ENCODE assay signal across 8 mouse cellular contexts in the genomic region with DNA sequence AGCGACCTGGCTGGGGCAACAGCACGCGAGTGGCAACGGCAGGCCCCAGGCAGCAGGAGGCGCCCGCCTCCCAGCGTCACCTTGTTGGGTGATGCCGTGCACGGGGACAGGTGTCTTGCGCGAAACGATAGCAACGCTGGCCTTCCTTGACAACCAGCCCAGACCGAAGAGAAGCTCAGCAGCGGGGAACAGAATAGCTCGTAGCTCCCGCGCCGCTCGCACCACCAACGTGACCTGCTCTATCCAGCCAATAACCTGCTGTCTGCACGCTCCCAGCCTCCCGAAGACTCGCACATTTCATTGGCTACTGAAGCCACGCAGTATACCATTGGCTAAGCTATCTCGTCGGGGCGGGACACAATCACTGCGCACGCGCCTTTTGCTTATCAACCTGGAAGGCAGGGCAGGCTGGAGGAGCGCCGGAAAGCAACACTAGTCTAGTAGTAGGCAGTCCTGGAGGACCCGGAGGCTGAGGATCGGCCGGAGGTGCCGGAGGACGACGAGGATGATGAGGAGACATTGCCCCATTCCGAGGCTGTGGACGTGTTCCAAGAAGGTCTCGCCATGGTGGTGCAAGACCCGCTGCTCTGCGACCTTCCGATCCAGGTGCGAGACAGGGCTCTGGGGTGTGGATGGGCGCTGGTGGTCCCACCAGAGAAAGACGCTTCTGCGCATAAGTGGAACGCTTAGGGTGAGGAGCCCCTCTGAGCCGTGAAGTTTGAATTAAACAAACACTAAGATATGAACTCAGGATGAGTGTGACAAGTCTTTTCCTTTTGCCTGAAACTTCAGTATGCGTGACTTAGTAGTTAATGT. TPM values are rescaled to one million over a fixed set of nuclear protein-coding genes. Genes with fewer than 3 reads are reported as not detected.
DNase-seq lines count a peak whose midpoint lies in the region; ATAC-seq and TF ChIP-seq lines count a peak whose summit lies in the region.

A gene (plus strand): TSS at position 358 of the 816 bp plus-strand sequence.

- no peaks in the 10 kb centered on the region for H3K9me3 ChIP-seq in hindbrain, embryonic 10.5 days
- no peaks in the 10 kb centered on the region for H3K9me3 ChIP-seq in lung, postnatal 0 days (ENCODE audit: low read length)

- ATAC-seq in frontal cortex, adult (ENCODE audit: low TSS enrichment): peak; percentile 100
- peak; percentile 100 for ATAC-seq in lung, postnatal 0 days

- H3K4me2 ChIP-seq in lung, postnatal 0 days (replicated peaks; ENCODE audit: low read depth, low read length): peak within 1 kb of the TSS; percentile 88

- peak; percentile 98 for DNase-seq in MEL-GATA-1-ER (ENCODE audit: extremely low read depth, low read depth)
- DNase-seq in cerebellum, adult 8-10 months: peak; percentile 93
- peak; percentile 96 for DNase-seq in hindbrain, embryonic 10.5 days (ENCODE audit: low spot score)
- peak; percentile 97 for DNase-seq in layer of hippocampus, adult 9-11 months
- DNase-seq in lung, postnatal 0 days (ENCODE audit: low spot score): peak; percentile 99
- DNase-seq in ovary, postnatal 14 days (ENCODE audit: low spot score): peak; percentile 86
- peak; percentile 97 for DNase-seq in thymus, postnatal 14 days

- H3K4me3 ChIP-seq in hindbrain, embryonic 10.5 days: peak within 1 kb of the TSS; percentile 78
- peak within 1 kb of the TSS; percentile 54 for H3K4me3 ChIP-seq in lung, postnatal 0 days (ENCODE audit: low read depth, low read length)

- WGBS in hindbrain, embryonic 10.5 days: under 1% methylated on average over 52 of the region's 52 CpGs
- WGBS in lung, postnatal 0 days: 2% methylated on average over 52 of the region's 52 CpGs

- peak within 1 kb of the TSS; percentile 85 for H3K27ac ChIP-seq in hindbrain, embryonic 10.5 days
- H3K27ac ChIP-seq in lung, postnatal 0 days (ENCODE audit: low read length): no peak within 1 kb of the TSS

- TF ChIP-seq EP300 in lung, postnatal 0 days (IDR thresholded peaks at IDR 0.05): no peak

- H3K36me3 ChIP-seq in hindbrain, embryonic 10.5 days: peaks cover 36% of the 10 kb centered on the region
- H3K36me3 ChIP-seq in lung, postnatal 0 days (ENCODE audit: insufficient read depth, low read length): peaks cover 13% of the 10 kb centered on the region

- H3K4me1 ChIP-seq in hindbrain, embryonic 10.5 days (replicated peaks): peaks cover 20% of the 10 kb centered on the region
- H3K4me1 ChIP-seq in lung, postnatal 0 days (ENCODE audit: insufficient read depth, low read depth, low read length): no peaks in the 10 kb centered on the region

- peak; percentile 65 for TF ChIP-seq CTCF in lung, postnatal 0 days (IDR thresholded peaks at IDR 0.05)

- peak within 1 kb of the TSS; percentile 59 for H3K9ac ChIP-seq in lung, postnatal 0 days (replicated peaks; ENCODE audit: low read depth)

- H3K27me3 ChIP-seq in hindbrain, embryonic 10.5 days (ENCODE audit: insufficient read depth, poor library complexity, severe bottlenecking): peaks cover 4% of the 10 kb centered on the region; the same call in 1 of the 2 replicates
- no peaks in the 10 kb centered on the region for H3K27me3 ChIP-seq in lung, postnatal 0 days (replicated peaks; ENCODE audit: insufficient read depth, low read length)

RNA-seq across cellular contexts. Expression of the gene that starts here (rescaled TPM):
- polyA plus RNA-seq in hindbrain, embryonic 10.5 days (2016; fragmentation: Nextera tagmentation; extraction: Ambion mirVana): 97.6 and 103 TPM in 2 replicates
- polyA plus RNA-seq in lung, postnatal 0 days (2015; fragmentation: Nextera tagmentation; extraction: Ambion mirVana): 18.9 and 20.8 TPM in 2 replicates
